Mouse (Mus musculus) megakaryocyte, embryonic 14.5 days (primary cell): Measurements from ENCODE around the gene Sympk. TPM values are rescaled to one million over a fixed set of nuclear protein-coding genes. Genes with fewer than 3 reads are reported as not detected.

ENCODE experiments used
- H3K27me3 ChIP-seq: replicated peaks from 2 replicates; pipeline ENCODE3; 2012; ENCODE audit warnings: inconsistent platforms
- H3K36me3 ChIP-seq: replicated peaks from 2 replicates; pipeline ENCODE3; 2012; ENCODE audit warnings: low read length, inconsistent platforms, mixed read lengths
- H3K4me1 ChIP-seq: 2 replicates; pipeline ENCODE4 v1.6.1; 2012; ENCODE audit warnings: inconsistent platforms
- H3K4me3 ChIP-seq: replicated peaks from 2 replicates; pipeline ENCODE3; 2012; ENCODE audit warnings: moderate library complexity, mild to moderate bottlenecking, inconsistent platforms
- H3K9me3 ChIP-seq: 2 replicates; pipeline ENCODE4 v1.6.1; 2012; ENCODE audit warnings: inconsistent platforms
- FLI1 ChIP-seq: IDR thresholded peaks from 2 replicates; pipeline ENCODE4 v1.6.1; 2012; ENCODE audit warnings: low read length, inconsistent platforms, mixed read lengths
- GATA1 ChIP-seq: IDR thresholded peaks from 3 replicates; pipeline ENCODE4 v1.6.1; 2012; ENCODE audit warnings: mixed read lengths, low read length, inconsistent platforms, borderline replicate concordance
- polyA plus RNA-seq: library from polyadenylated mRNA; stranded (reverse); fragments of >175 nt; gene quantifications from 2 replicates; pipeline ENCODE4 v1.2.3, GENCODE M21; 2012; ENCODE audit warnings: low replicate concordance; ENCODE audit not compliant: insufficient read depth

Gene Sympk
- polyA plus RNA-seq, 1 experiment, result 205 TPM

- Histone ChIP-seq H3K27me3 (peaks cover 36% of the 10 kb centered on the region), H3K4me3 (peak within 1 kb of the TSS; percentile 95), H3K9me3 (no peaks in the 10 kb centered on the region), H3K36me3 (peaks cover 4% of the 10 kb centered on the region), H3K4me1 (peaks cover 71% of the 10 kb centered on the region)
- no peak for TF ChIP-seq FLI1
- TF ChIP-seq GATA1, result no peak
Measured at GRCm38 (mm10) chr7:19023357-19023814, 791 bp upstream of the Sympk start, which contains the start of gene Foxa3. Gene Foxa3, minus strand, starts transcription at chr7:19023538.

GRCm38 (mm10) chr7:19024581-19025255 is 541 bp downstream of the Sympk start:
- H3K4me3 ChIP-seq, result peak overlapping the region; percentile 95
- no peak for TF ChIP-seq GATA1
- no peak for TF ChIP-seq FLI1
- H3K27me3 ChIP-seq, result peaks cover 31% of the 10 kb centered on the region

GRCm38 (mm10) chr7:19028067-19028466 is 3.9 kb downstream of the Sympk start:
- TF ChIP-seq FLI1, result no peak
- no peak for TF ChIP-seq GATA1
- peaks cover 5% of the 10 kb centered on the region for H3K27me3 ChIP-seq
- no peaks in the 10 kb centered on the region for H3K9me3 ChIP-seq
- H3K36me3 ChIP-seq, result peaks cover 49% of the 10 kb centered on the region
- peaks cover 54% of the 10 kb centered on the region for H3K4me1 ChIP-seq
- H3K4me3 ChIP-seq, result no peak overlapping the region

More at GRCm38 (mm10) chr7:19024581-19025255, 541 bp downstream of the Sympk start:
- Histone ChIP-seq H3K4me1 (peaks cover 76% of the 10 kb centered on the region), H3K36me3 (peaks cover 17% of the 10 kb centered on the region), H3K9me3 (no peaks in the 10 kb centered on the region)

- H3K4me3 ChIP-seq, result peak overlapping the region; percentile 62
- peaks cover 60% of the 10 kb centered on the region for H3K36me3 ChIP-seq
- no peaks in the 10 kb centered on the region for H3K27me3 ChIP-seq
- no peaks in the 10 kb centered on the region for H3K9me3 ChIP-seq
- TF ChIP-seq FLI1 (no peak), GATA1 (no peak)
- H3K4me1 ChIP-seq, result peaks cover 45% of the 10 kb centered on the region
Measured at GRCm38 (mm10) chr7:19029084-19029653, 5.0 kb downstream of the Sympk start.

GRCm38 (mm10) chr7:19031641-19032040 is 7.5 kb downstream of the Sympk start:
- no peak overlapping the region for H3K4me3 ChIP-seq
- H3K36me3 ChIP-seq, result peaks cover 84% of the 10 kb centered on the region
- no peaks in the 10 kb centered on the region for H3K27me3 ChIP-seq
- TF ChIP-seq FLI1 (no peak), GATA1 (no peak)
- H3K4me1 ChIP-seq, result peaks cover 25% of the 10 kb centered on the region
- no peaks in the 10 kb centered on the region for H3K9me3 ChIP-seq

- Histone ChIP-seq H3K27me3 (no peaks in the 10 kb centered on the region), H3K4me1 (no peaks in the 10 kb centered on the region), H3K9me3 (no peaks in the 10 kb centered on the region), H3K36me3 (peaks cover 100% of the 10 kb centered on the region), H3K4me3 (no peak overlapping the region)
- TF ChIP-seq GATA1 (no peak), FLI1 (no peak)
Measured at GRCm38 (mm10) chr7:19044616-19045015, 20.4 kb downstream of the Sympk start.

GRCm38 (mm10) chr7:19046286-19047069 is 22.3 kb downstream of the Sympk start:
- no peaks in the 10 kb centered on the region for H3K4me1 ChIP-seq
- H3K9me3 ChIP-seq, result no peaks in the 10 kb centered on the region
- peaks cover 100% of the 10 kb centered on the region for H3K36me3 ChIP-seq
- TF ChIP-seq FLI1 (no peak), GATA1 (no peak)
- H3K4me3 ChIP-seq, result no peak overlapping the region
- H3K27me3 ChIP-seq, result no peaks in the 10 kb centered on the region

- no peak overlapping the region for H3K4me3 ChIP-seq
- H3K27me3 ChIP-seq, result no peaks in the 10 kb centered on the region
- H3K9me3 ChIP-seq, result no peaks in the 10 kb centered on the region
- TF ChIP-seq GATA1, result no peak
- no peak for TF ChIP-seq FLI1
- H3K4me1 ChIP-seq, result no peaks in the 10 kb centered on the region
- H3K36me3 ChIP-seq, result peaks cover 100% of the 10 kb centered on the region
Measured at GRCm38 (mm10) chr7:19048006-19048527, 23.9 kb downstream of the Sympk start.

GRCm38 (mm10) chr7:19049252-19049651 is 25.1 kb downstream of the Sympk start:
- Histone ChIP-seq H3K36me3 (peaks cover 100% of the 10 kb centered on the region), H3K4me1 (no peaks in the 10 kb centered on the region), H3K4me3 (no peak overlapping the region), H3K27me3 (no peaks in the 10 kb centered on the region), H3K9me3 (no peaks in the 10 kb centered on the region)
- no peak for TF ChIP-seq FLI1
- no peak for TF ChIP-seq GATA1
